In the genomic region with DNA sequence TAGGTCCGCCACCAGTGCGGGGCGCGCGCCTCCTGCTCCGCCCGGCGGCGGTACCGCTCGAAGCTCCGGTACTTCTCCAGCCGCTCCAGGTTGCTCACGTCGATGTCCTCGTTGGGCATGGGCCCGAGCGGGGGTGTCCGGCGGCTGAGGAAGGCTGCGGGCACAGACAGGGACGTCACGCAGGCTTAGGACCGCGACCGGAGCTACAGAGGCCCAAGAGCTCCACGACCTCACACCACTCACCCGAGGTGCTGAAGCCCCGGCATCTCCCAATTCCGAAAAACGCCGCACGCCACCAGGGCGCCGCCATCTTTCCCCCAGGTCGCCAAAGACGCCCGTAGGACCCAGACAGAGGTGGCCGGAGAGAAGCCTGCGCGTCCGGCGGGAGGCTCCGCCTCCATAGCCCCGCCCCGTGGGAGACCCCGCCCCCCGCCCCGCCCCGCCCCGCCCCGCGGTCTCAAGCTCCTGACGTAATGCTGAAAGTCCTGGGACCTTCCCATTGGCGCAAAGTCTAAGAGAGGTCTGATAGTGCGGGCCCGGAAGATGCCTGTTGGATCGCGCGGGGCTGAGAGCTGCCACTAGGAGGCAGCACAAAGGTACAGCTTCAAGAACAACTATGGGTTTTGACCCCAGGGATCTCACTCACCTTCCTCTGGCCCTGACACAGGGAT, we compare ENCODE assay signal across 8 mouse cellular contexts. TPM values are rescaled to one million over a fixed set of nuclear protein-coding genes. Genes with fewer than 3 reads are reported as not detected.
DNase-seq lines count a peak whose midpoint lies in the region; ATAC-seq and TF ChIP-seq lines count a peak whose summit lies in the region.

TSS of gene Mrpl38 (minus strand) at position 401 of the 671 bp plus-strand sequence.

- WGBS in heart, embryonic 10.5 days, result under 1% methylated on average over 60 of the region's 60 CpGs
- under 1% methylated on average over 60 of the region's 60 CpGs for WGBS in kidney, embryonic 15.5 days

- H3K36me3 ChIP-seq in heart, embryonic 10.5 days, result peaks cover 46% of the 10 kb centered on the region
- peaks cover 49% of the 10 kb centered on the region for H3K36me3 ChIP-seq in kidney, embryonic 15.5 days

- no peaks in the 10 kb centered on the region for H3K9me3 ChIP-seq in heart, embryonic 10.5 days
- H3K9me3 ChIP-seq in kidney, embryonic 15.5 days (replicated peaks), result no peaks in the 10 kb centered on the region

- peaks cover 19% of the 10 kb centered on the region for H3K4me1 ChIP-seq in bone marrow macrophage, adult 2 months (ENCODE audit: control insufficient read depth, insufficient read depth, low read length)
- peaks cover 9% of the 10 kb centered on the region for H3K4me1 ChIP-seq in embryonic fibroblast, embryonic 13.5 days (ENCODE audit: control insufficient read depth, insufficient read depth, low read length)
- peaks cover 32% of the 10 kb centered on the region for H3K4me1 ChIP-seq in heart, embryonic 10.5 days
- peaks cover 27% of the 10 kb centered on the region for H3K4me1 ChIP-seq in kidney, embryonic 15.5 days

- peak within 1 kb of the TSS; percentile 73 for H3K4me3 ChIP-seq in bone marrow macrophage, adult 2 months (ENCODE audit: insufficient read depth, low read length)
- H3K4me3 ChIP-seq in embryonic fibroblast, embryonic 13.5 days (ENCODE audit: insufficient read depth, low read length), result peak within 1 kb of the TSS; percentile 96
- H3K4me3 ChIP-seq in heart, embryonic 10.5 days, result peak within 1 kb of the TSS; percentile 98
- H3K4me3 ChIP-seq in kidney, embryonic 15.5 days (replicated peaks), result peak within 1 kb of the TSS; percentile 98

- H3K27ac ChIP-seq in bone marrow macrophage, adult 2 months (ENCODE audit: insufficient read depth, low read depth, low read length), result peak within 1 kb of the TSS; percentile 14; the same call in 1 of the 2 replicates
- no peak within 1 kb of the TSS for H3K27ac ChIP-seq in embryonic fibroblast, embryonic 13.5 days (ENCODE audit: insufficient read depth, low read length)
- peak within 1 kb of the TSS; percentile 95 for H3K27ac ChIP-seq in heart, embryonic 10.5 days
- peak within 1 kb of the TSS; percentile 82 for H3K27ac ChIP-seq in kidney, embryonic 15.5 days

- peak within 1 kb of the TSS; percentile 88 for H3K9ac ChIP-seq in kidney, embryonic 15.5 days

- no peaks in the 10 kb centered on the region for H3K27me3 ChIP-seq in heart, embryonic 10.5 days (ENCODE audit: insufficient read depth, poor library complexity, severe bottlenecking)
- H3K27me3 ChIP-seq in kidney, embryonic 15.5 days, result no peaks in the 10 kb centered on the region

- DNase-seq in A20 (ENCODE audit: low read depth, low spot score), result peak; percentile 96
- peak; percentile 99 for DNase-seq in heart, embryonic 10.5 days (ENCODE audit: low spot score)
- peak; percentile 95 for DNase-seq in liver
- DNase-seq in spleen, postnatal 4 days (ENCODE audit: low spot score in 2 of 2), result peak; percentile 85 to 95

- no peak for TF ChIP-seq POLR2A in bone marrow macrophage, adult 2 months (IDR thresholded peaks at IDR 0.05; ENCODE audit: borderline replicate concordance, low read depth, low read length)
- TF ChIP-seq POLR2A in embryonic fibroblast, embryonic 13.5 days (IDR thresholded peaks at IDR 0.05; ENCODE audit: low read depth, low read length), result peak; percentile 47; the same call in 1 of the 2 replicates

- ATAC-seq in kidney, embryonic 15.5 days (replicated peaks; ENCODE audit: low FRiP score), result peak; percentile 96
- peak; percentile 93 for ATAC-seq in monocyte, adult 5-6 weeks (replicated peaks; ENCODE audit: insufficient number of reproducible peaks, low FRiP score, low TSS enrichment, poor library complexity, severe bottlenecking)

- peak; percentile 55 for TF ChIP-seq CTCF in bone marrow macrophage, adult 2 months (IDR thresholded peaks at IDR 0.05; ENCODE audit: low read depth, low read length)
- peak; percentile 74 for TF ChIP-seq CTCF in embryonic fibroblast, embryonic 13.5 days (IDR thresholded peaks at IDR 0.05; ENCODE audit: borderline replicate concordance, insufficient read depth, low read length)

- peak within 1 kb of the TSS; percentile 68 for H3K4me2 ChIP-seq in kidney, embryonic 15.5 days

RNA-seq across cellular contexts. Expression of gene Mrpl38, which starts in this region (rescaled TPM):
- 19.2 and 31.8 TPM in 2 replicates for polyA plus RNA-seq in bone marrow macrophage, adult 2 months (2012; ENCODE audit: insufficient read depth, insufficient read length, missing spikeins)
- polyA plus RNA-seq in embryonic fibroblast, embryonic 13.5 days (2011; ENCODE audit: insufficient read length, low read depth, missing spikeins), result 31.6 and 32.5 TPM in 2 replicates
- polyA plus RNA-seq in heart, embryonic 10.5 days (2016; fragmentation: Nextera tagmentation; extraction: Ambion mirVana), result 112 and 127 TPM in 2 replicates
- polyA plus RNA-seq in kidney, embryonic 15.5 days (2015; fragmentation: Nextera tagmentation; extraction: Ambion mirVana), result 102 and 112 TPM in 2 replicates
- total RNA-seq in monocyte, adult 5-6 weeks (2017), result 10.7 to 28.4 TPM (median 15.3 TPM) in 3 replicates
